Mouse (Mus musculus) G1E (cell line): ENCODE measurements around the gene Ppp1r14b. TPM values are rescaled to one million over a fixed set of nuclear protein-coding genes. Genes with fewer than 3 reads are reported as not detected.

Experiments
- ATAC-seq: 2 replicates; pipeline ENCODE4 v1.8.0; 2016; ENCODE audit warnings: mild to moderate bottlenecking; ENCODE audit not compliant: insufficient number of reproducible peaks, poor library complexity, low FRiP score, severe bottlenecking; ENCODE audit errors: extremely low read depth
- DNase-seq: peaks from one replicate; pipeline ENCODE4 v3.0.0; 2012; ENCODE audit warnings: low spot score
- H3K27me3 ChIP-seq: 2 replicates; pipeline ENCODE4 v1.6.1; 2012; ENCODE audit warnings: mild to moderate bottlenecking, low read length, inconsistent platforms; ENCODE audit not compliant: insufficient read depth
- H3K36me3 ChIP-seq: replicated peaks from 2 replicates; pipeline ENCODE3; 2012; ENCODE audit warnings: mild to moderate bottlenecking, inconsistent platforms
- H3K4me1 ChIP-seq: 2 replicates; pipeline ENCODE4 v1.6.1; 2012; ENCODE audit warnings: low read depth, low read length, inconsistent platforms, mixed read lengths; ENCODE audit not compliant: insufficient read depth
- H3K4me3 ChIP-seq: 2 replicates; pipeline ENCODE4 v1.5.1; 2012; ENCODE audit warnings: low read depth, mild to moderate bottlenecking, inconsistent platforms, low read length, moderate library complexity, mixed read lengths
- H3K9me3 ChIP-seq: replicated peaks from 2 replicates; pipeline ENCODE4 v1.6.1; 2012; ENCODE audit warnings: inconsistent platforms
- CTCF ChIP-seq: IDR thresholded peaks from 2 replicates; pipeline ENCODE4 v1.5.1; 2012; ENCODE audit warnings: low read depth, low read length, inconsistent platforms, mixed read lengths
- GATA1 ChIP-seq: IDR thresholded peaks from 2 replicates; pipeline ENCODE4 v1.6.1; 2012; ENCODE audit warnings: borderline replicate concordance, low read length, inconsistent platforms, mixed read lengths
- GATA2 ChIP-seq: IDR thresholded peaks from 2 replicates; pipeline ENCODE4 v1.6.1; 2012; ENCODE audit warnings: low read depth, low read length, inconsistent platforms, borderline replicate concordance
- POLR2AphosphoS5 ChIP-seq: IDR thresholded peaks from 2 replicates; pipeline ENCODE4 v1.6.1; 2012; ENCODE audit warnings: low read depth, low read length, inconsistent platforms; ENCODE audit not compliant: insufficient replicate concordance
- TAL1 ChIP-seq: conservative IDR thresholded peaks from 2 replicates; pipeline ENCODE4 v1.6.1; 2012; ENCODE audit warnings: low read depth, low read length, inconsistent platforms, mixed read lengths
- polyA plus RNA-seq: library from polyadenylated mRNA; stranded (reverse); fragments of >175 nt; gene quantifications from 2 replicates; pipeline ENCODE4 v1.2.3, GENCODE M21; 2012
- total RNA-seq, 2 experiments: library from RNA; stranded (forward) in 1 of 2; stranded (reverse) in 1 of 2; fragments of 200-1000 nt in 1 of 2; fragments of >200 nt in 1 of 2; fragmentation: Nextera tagmentation in 1 of 2; gene quantifications; 2 replicates each; pipeline ENCODE4 v1.2.3; 2014 to 2017

Gene Ppp1r14b
- total and polyA plus RNA-seq, 3 experiments = 74.0 to 281 (median 141) TPM

GRCm38 (mm10) chr19:7006892-7007593 is 32.3 kb downstream of the Ppp1r14b start:
- DNase-seq (no peak), ATAC-seq (no peak)
- Histone ChIP-seq H3K36me3 (peaks cover 72% of the 10 kb centered on the region), H3K27me3 (no peaks in the 10 kb centered on the region; the same call in 1 of the 2 replicates), H3K4me1 (peaks cover 3% of the 10 kb centered on the region; the same call in 1 of the 2 replicates), H3K9me3 (no peaks in the 10 kb centered on the region), H3K4me3 (no peak overlapping the region)
- no peak for TF ChIP-seq GATA2
- no peak for TF ChIP-seq CTCF
- TF ChIP-seq GATA1 = no peak
- TF ChIP-seq TAL1 = no peak
- no peak for TF ChIP-seq POLR2AphosphoS5

- Histone ChIP-seq H3K9me3 (no peaks in the 10 kb centered on the region), H3K36me3 (peaks cover 75% of the 10 kb centered on the region), H3K4me1 (peaks cover 17% of the 10 kb centered on the region), H3K27me3 (no peaks in the 10 kb centered on the region; the same call in 1 of the 2 replicates), H3K4me3 (no peak overlapping the region)
- DNase-seq (no peak), ATAC-seq (no peak)
- TF ChIP-seq GATA2 = no peak
- TF ChIP-seq TAL1 = no peak
- no peak for TF ChIP-seq GATA1
- no peak for TF ChIP-seq POLR2AphosphoS5
- no peak for TF ChIP-seq CTCF
Observed at GRCm38 (mm10) chr19:7012426-7012825, 37.7 kb downstream of the Ppp1r14b start.

- ATAC-seq = no peak
- H3K9me3 ChIP-seq = no peaks in the 10 kb centered on the region
- H3K4me3 ChIP-seq = no peak overlapping the region
- H3K36me3 ChIP-seq = peaks cover 79% of the 10 kb centered on the region
- H3K4me1 ChIP-seq = peaks cover 29% of the 10 kb centered on the region
- H3K27me3 ChIP-seq = no peaks in the 10 kb centered on the region
- no peak for TF ChIP-seq TAL1
- TF ChIP-seq GATA2 = no peak
- TF ChIP-seq CTCF = no peak
- no peak for TF ChIP-seq POLR2AphosphoS5
- TF ChIP-seq GATA1 = no peak
- no peak for DNase-seq
Observed at GRCm38 (mm10) chr19:7013984-7014383, 39.2 kb downstream of the Ppp1r14b start.

- Histone ChIP-seq H3K27me3 (no peaks in the 10 kb centered on the region), H3K4me1 (peaks cover 35% of the 10 kb centered on the region), H3K4me3 (no peak overlapping the region), H3K9me3 (no peaks in the 10 kb centered on the region), H3K36me3 (peaks cover 80% of the 10 kb centered on the region)
- no peak for TF ChIP-seq CTCF
- TF ChIP-seq GATA1 = no peak
- no peak for DNase-seq
- ATAC-seq = no peak
Observed at GRCm38 (mm10) chr19:7014481-7015135, 39.8 kb downstream of the Ppp1r14b start.

- peak; percentile 55 for DNase-seq
- peaks cover 95% of the 10 kb centered on the region for H3K36me3 ChIP-seq
- no peak for TF ChIP-seq CTCF
- TF ChIP-seq TAL1 = no peak
- no peak for TF ChIP-seq GATA1
- TF ChIP-seq GATA2 = no peak
- TF ChIP-seq POLR2AphosphoS5 = no peak
Observed at GRCm38 (mm10) chr19:7017541-7018457, 43.0 kb downstream of the Ppp1r14b start.

GRCm38 (mm10) chr19:7018546-7018945 is 43.8 kb downstream of the Ppp1r14b start:
- peaks cover 61% of the 10 kb centered on the region for H3K4me1 ChIP-seq
- no peaks in the 10 kb centered on the region for H3K27me3 ChIP-seq
- H3K4me3 ChIP-seq = peak overlapping the region; percentile 67
- DNase-seq = peak; percentile 14
- peaks cover 95% of the 10 kb centered on the region for H3K36me3 ChIP-seq
- ATAC-seq = no peak
- no peak for TF ChIP-seq GATA2
- no peak for TF ChIP-seq TAL1
- TF ChIP-seq CTCF = no peak
- no peak for TF ChIP-seq GATA1
- TF ChIP-seq POLR2AphosphoS5 = no peak
- no peaks in the 10 kb centered on the region for H3K9me3 ChIP-seq

More at GRCm38 (mm10) chr19:7017541-7018457, 43.0 kb downstream of the Ppp1r14b start:
- no peaks in the 10 kb centered on the region for H3K9me3 ChIP-seq
- peak; percentile 59 for ATAC-seq
- H3K27me3 ChIP-seq = no peaks in the 10 kb centered on the region
- H3K4me3 ChIP-seq = peak overlapping the region; percentile 67
- H3K4me1 ChIP-seq = peaks cover 58% of the 10 kb centered on the region
